Mouse (Mus musculus) heart, postnatal 0 days (tissue): Measurements from ENCODE around the gene Ager. TPM values are rescaled to one million over a fixed set of nuclear protein-coding genes. Genes with fewer than 3 reads are reported as not detected.

Experiments used
- ATAC-seq: fragments of 200-750 bp; cut with Nextera tagmentation; 2 replicates; pipeline ENCODE4 v1.8.0; 2017; ENCODE audit warnings: low read depth, moderate number of reproducible peaks, moderate library complexity; ENCODE audit not compliant: insufficient read depth
- DNase-seq: peaks from one replicate; pipeline ENCODE4 v3.0.0-alpha.2; 2016; ENCODE audit warnings: low spot score
- H3K27ac ChIP-seq: fragments of 300-500 bp; sonication (generic); 2 replicates; pipeline ENCODE4 v1.5.1; 2014; ENCODE audit warnings: low read depth, mild to moderate bottlenecking
- H3K27me3 ChIP-seq: fragments of 300-500 bp; sonication (generic); 2 replicates; pipeline ENCODE4 v1.6.1; 2014; ENCODE audit warnings: low read length, mixed read lengths; ENCODE audit not compliant: control insufficient read depth, insufficient read depth
- H3K36me3 ChIP-seq: fragments of 300-500 bp; sonication (generic); replicated peaks from 2 replicates; pipeline ENCODE4 v1.6.1; 2014; ENCODE audit warnings: low read length, mixed read lengths; ENCODE audit not compliant: control insufficient read depth, insufficient read depth
- H3K4me1 ChIP-seq: fragments of 300-500 bp; sonication (generic); 2 replicates; pipeline ENCODE4 v1.6.1; 2014; ENCODE audit warnings: antibody characterized with exemption; ENCODE audit not compliant: control insufficient read depth, insufficient read depth
- H3K4me2 ChIP-seq: fragments of 300-500 bp; sonication (generic); 2 replicates; pipeline ENCODE4 v1.6.1; 2014; ENCODE audit warnings: low read depth, mild to moderate bottlenecking, low read length, moderate library complexity
- H3K4me3 ChIP-seq: fragments of 300-500 bp; sonication (generic); 2 replicates; pipeline ENCODE4 v1.5.1; 2014; ENCODE audit warnings: low read depth, low read length
- H3K9ac ChIP-seq: fragments of 300-500 bp; sonication (generic); replicated peaks from 2 replicates; pipeline ENCODE4 v1.6.1; 2014; ENCODE audit warnings: low read depth, low read length, mixed read lengths
- H3K9me3 ChIP-seq: fragments of 300-500 bp; sonication (generic); replicated peaks from 2 replicates; pipeline ENCODE4 v1.6.1; 2016; ENCODE audit warnings: low read length; ENCODE audit not compliant: control insufficient read depth
- CTCF ChIP-seq: IDR thresholded peaks from 2 replicates; pipeline ENCODE4 v1.5.1; 2016; ENCODE audit warnings: antibody characterized with exemption, control low read depth, low read depth
- EP300 ChIP-seq: IDR thresholded peaks from 2 replicates; pipeline ENCODE4 v1.6.1; 2016; ENCODE audit warnings: antibody characterized with exemption, low read depth
- WGBS: fragments of 180-500 bp; shearing (Covaris S2); extraction: QIAGEN DNeasy Blood & Tissue Kit; methylation state at CpG from one replicate; pipeline ENCODE4 v1.1.7; 2014; 5-methylcytosine and 5-hydroxymethylcytosine counted together
- polyA plus RNA-seq: library from polyadenylated mRNA; unstranded; fragments of >200 nt; fragmentation: Nextera tagmentation; extraction: Ambion mirVana; gene quantifications from 2 replicates; pipeline ENCODE4 v1.2.1, GENCODE M21; 2015
- total RNA-seq: library from RNA; depleted of rRNA; stranded (reverse); fragments of >200 nt; gene quantifications from 2 replicates; pipeline ENCODE4 v1.2.3, GENCODE M21; 2014; ENCODE audit warnings: low replicate concordance

Ager gene
- total and polyA plus RNA-seq, 2 experiments from 2014 or later: 1.9 to 5.8 TPM

DNA sequence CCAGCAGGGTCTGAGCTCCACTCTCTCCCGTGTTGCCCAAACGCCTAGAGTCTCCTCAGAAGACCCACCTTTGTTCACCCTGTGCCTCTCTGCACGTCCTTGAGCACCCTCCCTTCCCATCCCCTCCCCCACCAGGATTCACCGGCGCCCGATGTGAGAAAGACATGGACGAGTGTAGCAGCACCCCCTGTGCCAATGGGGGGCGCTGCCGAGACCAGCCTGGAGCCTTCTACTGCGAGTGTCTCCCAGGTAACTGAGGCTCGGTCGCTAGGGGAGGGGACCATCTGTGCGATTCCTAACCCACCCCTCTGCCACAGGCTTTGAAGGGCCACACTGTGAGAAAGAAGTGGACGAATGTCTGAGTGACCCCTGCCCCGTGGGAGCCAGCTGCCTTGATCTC is 25.3 kb upstream of the Ager start:
- DNase-seq: no peak
- no peak for TF ChIP-seq CTCF
- TF ChIP-seq EP300: no peak
- Histone ChIP-seq H3K36me3 (0 out of 2 replicates have a peak, but pooled peaks cover 2% of the 10 kb centered on the region), H3K27ac (no peak overlapping the region), H3K4me3 (no peak overlapping the region), H3K9me3 (no peaks in the 10 kb centered on the region), H3K27me3 (no peaks in the 10 kb centered on the region), H3K9ac (no peak overlapping the region), H3K4me2 (no peak overlapping the region), H3K4me1 (no peaks in the 10 kb centered on the region)
- WGBS: 24% methylated on average over 15 of the region's 15 CpGs
- ATAC-seq: no peak

DNA sequence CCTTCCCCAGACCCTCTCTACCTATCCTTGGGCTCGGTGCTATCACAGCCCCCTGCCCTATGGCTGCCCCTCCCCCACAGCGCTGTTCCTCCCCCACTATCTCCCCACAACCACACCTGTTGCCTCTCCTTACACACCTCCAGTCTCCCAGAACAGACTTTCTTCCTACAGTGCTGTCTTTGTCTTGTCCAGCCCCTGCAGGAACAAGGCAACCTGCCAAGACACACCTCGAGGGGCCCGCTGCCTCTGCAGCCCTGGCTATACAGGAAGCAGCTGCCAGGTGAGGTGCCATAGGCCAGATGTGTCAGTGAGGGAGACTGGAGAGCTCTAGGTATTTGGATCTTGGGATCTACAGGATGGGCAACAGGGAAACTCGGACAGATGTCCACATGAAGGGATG is 21.1 kb upstream of the Ager start:
- H3K9me3 ChIP-seq: no peaks in the 10 kb centered on the region
- no peak for TF ChIP-seq CTCF
- TF ChIP-seq EP300: no peak
- no peak overlapping the region for H3K27ac ChIP-seq
- no peak overlapping the region for H3K4me3 ChIP-seq
- no peaks in the 10 kb centered on the region for H3K4me1 ChIP-seq
- H3K4me2 ChIP-seq: no peak overlapping the region
- 60% methylated on average over 5 of the region's 5 CpGs for WGBS
- ATAC-seq (no peak), DNase-seq (no peak)
- no peak overlapping the region for H3K9ac ChIP-seq
- 0 out of 2 replicates have a peak, but pooled peaks cover 4% of the 10 kb centered on the region for H3K36me3 ChIP-seq
- no peaks in the 10 kb centered on the region for H3K27me3 ChIP-seq

DNA sequence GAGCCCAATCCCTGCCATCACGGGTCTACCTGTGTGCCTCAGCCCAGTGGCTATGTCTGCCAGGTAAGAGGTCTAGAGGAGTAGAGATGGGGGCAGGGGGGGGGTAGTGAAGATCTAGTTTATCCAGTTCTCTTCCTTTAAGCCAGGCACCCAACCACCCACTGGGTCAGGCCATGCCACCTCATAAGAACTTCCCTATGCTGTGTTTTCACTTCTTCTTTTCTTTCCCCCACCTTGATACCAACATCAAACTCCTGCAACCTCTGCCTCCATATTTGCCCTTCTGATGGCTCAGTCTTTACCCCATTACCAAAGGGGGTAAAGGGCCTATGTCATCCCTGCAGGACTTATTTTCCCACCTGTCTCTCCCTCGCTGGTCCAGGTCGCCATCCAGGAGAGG is 19.6 kb upstream of the Ager start:
- H3K36me3 ChIP-seq: 0 out of 2 replicates have a peak, but pooled peaks cover 4% of the 10 kb centered on the region
- ATAC-seq (no peak), DNase-seq (no peak)
- H3K27ac ChIP-seq: no peak overlapping the region
- H3K9me3 ChIP-seq: no peaks in the 10 kb centered on the region
- WGBS: 91% methylated on average over 3 of the region's 3 CpGs
- no peak for TF ChIP-seq EP300
- TF ChIP-seq CTCF: no peak
- no peaks in the 10 kb centered on the region for H3K4me1 ChIP-seq
- no peak overlapping the region for H3K4me2 ChIP-seq
- H3K9ac ChIP-seq: no peak overlapping the region
- H3K27me3 ChIP-seq: no peaks in the 10 kb centered on the region
- H3K4me3 ChIP-seq: no peak overlapping the region

DNA sequence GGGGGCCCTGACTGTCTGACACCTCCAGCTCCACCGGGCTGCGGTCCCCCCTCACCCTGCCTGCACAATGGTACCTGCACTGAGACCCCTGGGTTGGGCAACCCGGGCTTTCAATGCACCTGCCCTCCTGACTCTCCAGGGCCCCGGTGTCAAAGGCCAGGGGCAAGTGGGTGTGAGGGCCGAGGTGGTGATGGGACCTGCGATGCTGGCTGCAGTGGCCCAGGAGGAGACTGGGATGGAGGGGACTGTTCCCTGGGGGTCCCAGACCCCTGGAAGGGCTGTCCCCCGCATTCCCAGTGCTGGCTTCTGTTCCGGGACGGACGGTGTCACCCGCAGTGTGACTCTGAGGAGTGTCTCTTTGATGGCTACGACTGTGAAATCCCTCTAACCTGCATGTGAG is 15.1 kb upstream of the Ager start:
- Histone ChIP-seq H3K9ac (no peak overlapping the region), H3K27ac (no peak overlapping the region), H3K4me1 (peaks cover 4% of the 10 kb centered on the region), H3K4me2 (no peak overlapping the region), H3K9me3 (no peaks in the 10 kb centered on the region), H3K36me3 (0 out of 2 replicates have a peak, but pooled peaks cover under 1% of the 10 kb centered on the region), H3K27me3 (no peaks in the 10 kb centered on the region), H3K4me3 (no peak overlapping the region)
- 76% methylated on average over 12 of the region's 12 CpGs for WGBS
- TF ChIP-seq CTCF (no peak), EP300 (no peak)
- ATAC-seq: no peak
- no peak for DNase-seq

DNA sequence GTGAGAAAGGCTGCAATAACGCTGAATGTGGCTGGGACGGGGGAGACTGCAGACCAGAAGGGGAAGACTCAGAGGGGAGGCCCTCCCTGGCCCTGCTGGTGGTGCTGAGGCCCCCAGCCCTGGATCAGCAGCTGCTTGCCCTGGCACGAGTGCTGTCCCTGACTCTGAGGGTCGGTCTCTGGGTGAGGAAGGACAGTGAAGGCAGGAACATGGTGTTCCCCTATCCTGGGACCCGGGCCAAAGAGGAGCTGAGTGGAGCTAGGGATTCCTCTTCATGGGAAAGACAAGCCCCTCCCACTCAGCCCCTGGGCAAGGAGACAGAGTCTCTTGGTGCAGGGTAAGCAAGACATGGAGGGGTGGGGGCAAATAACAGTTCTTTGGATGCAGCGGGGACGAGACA is 14.3 kb upstream of the Ager start:
- H3K4me2 ChIP-seq: no peak overlapping the region
- no peak overlapping the region for H3K4me3 ChIP-seq
- ATAC-seq (no peak), DNase-seq (no peak)
- H3K27ac ChIP-seq: no peak overlapping the region
- H3K27me3 ChIP-seq: no peaks in the 10 kb centered on the region
- TF ChIP-seq EP300 (no peak), CTCF (no peak)
- no peaks in the 10 kb centered on the region for H3K9me3 ChIP-seq
- no peaks in the 10 kb centered on the region for H3K36me3 ChIP-seq
- peaks cover 9% of the 10 kb centered on the region for H3K4me1 ChIP-seq
- H3K9ac ChIP-seq: no peak overlapping the region
- 55% methylated on average over 7 of the region's 7 CpGs for WGBS

DNA sequence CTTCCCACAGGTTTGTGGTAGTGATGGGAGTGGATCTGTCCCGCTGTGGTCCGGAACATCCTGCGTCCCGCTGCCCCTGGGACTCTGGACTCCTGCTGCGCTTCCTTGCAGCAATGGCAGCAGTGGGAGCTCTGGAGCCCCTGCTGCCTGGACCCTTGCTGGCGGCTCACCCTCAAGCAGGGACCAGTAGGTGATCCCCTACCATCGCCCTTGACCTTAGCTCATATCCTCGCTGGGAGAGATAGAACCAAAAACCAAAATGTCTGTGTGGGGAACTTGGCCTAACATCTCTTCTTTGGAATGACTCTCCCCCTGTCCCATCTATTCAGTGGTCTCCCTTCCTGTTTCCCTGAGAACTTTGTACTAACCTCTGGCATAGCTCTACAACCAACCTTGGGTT is 13.8 kb upstream of the Ager start:
- TF ChIP-seq CTCF: no peak
- no peak for TF ChIP-seq EP300
- no peak overlapping the region for H3K4me2 ChIP-seq
- no peak overlapping the region for H3K27ac ChIP-seq
- no peak overlapping the region for H3K9ac ChIP-seq
- H3K27me3 ChIP-seq: no peaks in the 10 kb centered on the region
- DNase-seq: no peak
- ATAC-seq: no peak
- H3K4me1 ChIP-seq: peaks cover 13% of the 10 kb centered on the region
- H3K4me3 ChIP-seq: no peak overlapping the region
- no peaks in the 10 kb centered on the region for H3K36me3 ChIP-seq
- 93% methylated on average over 8 of the region's 8 CpGs for WGBS
- no peaks in the 10 kb centered on the region for H3K9me3 ChIP-seq
